Mouse (Mus musculus): ENCODE data around the gene Pdgfc. TPM values are rescaled to one million over a fixed set of nuclear protein-coding genes. Genes with fewer than 3 reads are reported as not detected.

The Pdgfc gene
- polyA plus RNA-seq, 1 experiment, result 7.3 TPM

DNA sequence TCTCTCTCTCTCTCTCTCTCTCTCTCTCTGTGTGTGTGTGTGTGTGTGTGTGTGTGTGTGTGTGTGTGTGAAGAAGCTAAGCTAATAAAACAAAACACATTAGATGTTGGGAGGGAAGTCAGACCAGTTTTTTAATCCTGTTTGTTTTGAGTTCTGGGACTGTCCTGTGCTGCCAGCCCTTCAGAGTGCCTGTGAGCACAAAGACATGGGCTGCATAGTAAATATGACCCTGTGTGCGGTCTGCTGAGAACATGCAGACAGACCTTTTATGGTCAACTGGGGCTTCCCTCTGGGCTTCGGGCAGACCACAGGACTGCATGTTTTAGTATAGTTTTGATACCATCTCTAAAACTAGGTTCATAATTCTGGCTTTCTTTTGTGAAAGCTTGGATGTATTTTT, 32.3 kb downstream of the Pdgfc start:
- H3K27me3 ChIP-seq (replicated peaks; ENCODE audit: control insufficient read depth, insufficient read depth, low read length), result no peaks in the 10 kb centered on the region
- H3K36me3 ChIP-seq (ENCODE audit: control insufficient read depth, insufficient read depth, low read length), result no peaks in the 10 kb centered on the region
- no peak overlapping the region for H3K4me3 ChIP-seq (ENCODE audit: insufficient read depth, low read depth, low read length)
- peaks cover 3% of the 10 kb centered on the region; the same call in 1 of the 2 replicates for H3K4me1 ChIP-seq (ENCODE audit: control insufficient read depth, insufficient read depth, low read length)
- TF ChIP-seq POLR2A (IDR thresholded peaks at IDR 0.05; ENCODE audit: low read depth, low read length) (no peak), CTCF (conservative IDR thresholded peaks at IDR 0.05; ENCODE audit: insufficient read depth, insufficient read length, low read depth, low read length) (no peak)
- no peak for DNase-seq
- WGBS, result 56% methylated on average over 2 of the region's 2 CpGs
- H3K27ac ChIP-seq (ENCODE audit: insufficient read depth, low read depth, low read length), result no peak overlapping the region

DNA sequence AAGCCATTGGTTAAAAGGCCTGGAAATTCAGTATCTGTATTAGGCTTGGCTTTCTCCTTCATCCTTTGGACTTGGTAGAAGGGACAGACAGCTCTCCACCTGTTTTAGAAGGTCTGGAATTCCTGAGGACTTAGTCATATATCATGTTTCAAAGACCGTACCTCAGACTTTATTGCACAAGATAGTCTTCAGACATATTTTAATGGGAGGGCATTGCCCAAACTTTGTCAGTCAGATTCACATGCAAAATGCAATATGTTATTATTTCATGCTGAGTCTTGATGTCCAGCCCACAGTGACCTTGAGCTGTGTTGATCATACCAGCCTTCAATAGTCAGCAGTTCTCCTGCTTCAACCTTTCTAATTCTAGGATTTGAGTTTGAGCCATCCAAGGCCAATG, 64.9 kb downstream of the Pdgfc start:
- H3K36me3 ChIP-seq (ENCODE audit: control insufficient read depth, insufficient read depth, low read length), result no peaks in the 10 kb centered on the region; the same call in 1 of the 2 replicates
- peak; percentile 13 for DNase-seq
- no peaks in the 10 kb centered on the region for H3K27me3 ChIP-seq (replicated peaks; ENCODE audit: control insufficient read depth, insufficient read depth, low read length)
- H3K4me1 ChIP-seq (ENCODE audit: control insufficient read depth, insufficient read depth, low read length), result peaks cover 21% of the 10 kb centered on the region
- no peak overlapping the region for H3K4me3 ChIP-seq (ENCODE audit: insufficient read depth, low read depth, low read length)
- peak overlapping the region; percentile 99 for H3K27ac ChIP-seq (ENCODE audit: insufficient read depth, low read depth, low read length)
- TF ChIP-seq CTCF (conservative IDR thresholded peaks at IDR 0.05; ENCODE audit: insufficient read depth, insufficient read length, low read depth, low read length) (no peak), POLR2A (IDR thresholded peaks at IDR 0.05; ENCODE audit: low read depth, low read length) (no peak)
- WGBS, result 67% methylated on average over 1 of the region's 1 CpGs

DNA sequence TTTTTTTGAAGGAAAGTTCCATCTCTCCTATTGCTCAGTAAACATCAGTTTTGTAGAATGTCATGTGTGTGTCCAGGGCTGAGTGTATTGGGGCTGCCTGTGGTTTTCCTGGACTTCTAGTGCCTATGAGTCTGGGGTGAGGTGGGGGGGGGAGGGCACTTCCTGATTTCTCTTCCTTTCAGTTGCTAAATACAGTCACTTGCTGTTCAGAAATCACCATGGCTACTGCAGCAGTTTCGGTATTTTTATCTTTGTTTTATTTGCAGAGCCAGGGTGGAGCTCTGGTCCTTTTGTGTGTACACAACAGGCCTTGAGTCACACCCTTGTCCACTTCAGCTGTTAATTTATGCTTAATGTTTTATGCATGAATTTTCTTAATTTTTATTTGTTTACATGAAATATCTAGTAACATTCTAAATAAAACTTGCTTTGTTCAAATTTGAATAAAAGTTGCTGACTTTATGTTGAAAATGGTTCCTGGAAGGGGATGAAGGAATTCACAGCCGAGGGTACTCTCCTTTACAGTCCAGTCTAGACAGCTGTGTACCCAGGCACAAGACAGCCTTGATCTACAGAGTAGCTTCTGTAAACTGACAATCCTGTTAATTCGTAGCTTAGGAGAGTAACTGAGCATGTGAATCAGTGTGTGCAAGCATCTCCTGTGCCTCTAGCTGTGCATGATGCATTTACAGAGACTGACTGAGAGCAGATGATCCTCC, 66.1 kb downstream of the Pdgfc start:
- DNase-seq, result peak; percentile 30
- no peak for TF ChIP-seq POLR2A (IDR thresholded peaks at IDR 0.05; ENCODE audit: low read depth, low read length)
- TF ChIP-seq CTCF (conservative IDR thresholded peaks at IDR 0.05; ENCODE audit: insufficient read depth, insufficient read length, low read depth, low read length), result no peak
- Histone ChIP-seq H3K27ac (ENCODE audit: insufficient read depth, low read depth, low read length) (peak overlapping the region; percentile 99), H3K36me3 (ENCODE audit: control insufficient read depth, insufficient read depth, low read length) (no peaks in the 10 kb centered on the region; the same call in 1 of the 2 replicates), H3K27me3 (replicated peaks; ENCODE audit: control insufficient read depth, insufficient read depth, low read length) (no peaks in the 10 kb centered on the region), H3K4me1 (ENCODE audit: control insufficient read depth, insufficient read depth, low read length) (peaks cover 26% of the 10 kb centered on the region), H3K4me3 (ENCODE audit: insufficient read depth, low read depth, low read length) (no peak overlapping the region)
- WGBS, result 14% methylated on average over 3 of the region's 3 CpGs

GRCm38 (mm10) chr3:81102877-81103420, 66.7 kb downstream of the Pdgfc start:
- Histone ChIP-seq H3K36me3 (ENCODE audit: control insufficient read depth, insufficient read depth, low read length) (no peaks in the 10 kb centered on the region; the same call in 1 of the 2 replicates), H3K4me3 (ENCODE audit: insufficient read depth, low read depth, low read length) (no peak overlapping the region), H3K4me1 (ENCODE audit: control insufficient read depth, insufficient read depth, low read length) (peaks cover 26% of the 10 kb centered on the region), H3K27me3 (replicated peaks; ENCODE audit: control insufficient read depth, insufficient read depth, low read length) (no peaks in the 10 kb centered on the region), H3K27ac (ENCODE audit: insufficient read depth, low read depth, low read length) (peak overlapping the region; percentile 99)
- 35% methylated on average over 5 of the region's 5 CpGs for WGBS
- DNase-seq, result peak; percentile 88
- TF ChIP-seq CTCF (conservative IDR thresholded peaks at IDR 0.05; ENCODE audit: insufficient read depth, insufficient read length, low read depth, low read length), result no peak
- TF ChIP-seq POLR2A (IDR thresholded peaks at IDR 0.05; ENCODE audit: low read depth, low read length), result no peak

GRCm38 (mm10) chr3:81107515-81107914, 71.3 kb downstream of the Pdgfc start:
- H3K27ac ChIP-seq (ENCODE audit: insufficient read depth, low read depth, low read length), result no peak overlapping the region
- DNase-seq, result no peak
- H3K36me3 ChIP-seq (ENCODE audit: control insufficient read depth, insufficient read depth, low read length), result no peaks in the 10 kb centered on the region
- no peaks in the 10 kb centered on the region for H3K27me3 ChIP-seq (replicated peaks; ENCODE audit: control insufficient read depth, insufficient read depth, low read length)
- TF ChIP-seq CTCF (conservative IDR thresholded peaks at IDR 0.05; ENCODE audit: insufficient read depth, insufficient read length, low read depth, low read length) (no peak), POLR2A (IDR thresholded peaks at IDR 0.05; ENCODE audit: low read depth, low read length) (no peak)
- 73% methylated on average over 1 of the region's 1 CpGs for WGBS
- H3K4me3 ChIP-seq (ENCODE audit: insufficient read depth, low read depth, low read length), result no peak overlapping the region
- peaks cover 11% of the 10 kb centered on the region for H3K4me1 ChIP-seq (ENCODE audit: control insufficient read depth, insufficient read depth, low read length)

DNA sequence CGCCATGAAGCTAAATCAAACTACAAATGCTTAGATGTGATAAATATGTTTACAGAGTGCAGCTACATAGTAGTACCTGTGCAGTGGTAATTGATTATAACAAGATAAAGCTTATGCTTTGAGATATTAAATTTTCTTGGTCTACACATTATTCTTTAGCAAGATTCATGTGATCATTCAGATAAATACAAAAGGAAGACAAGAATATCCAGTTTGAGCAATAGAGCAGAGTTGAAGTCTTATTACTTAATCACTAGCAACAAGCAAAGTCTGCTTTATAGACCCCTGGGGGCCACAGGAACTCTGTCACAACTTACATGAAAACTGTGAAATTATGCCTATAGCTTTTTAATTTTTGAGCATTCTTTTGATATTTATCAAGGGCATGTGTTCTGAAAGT, 74.8 kb downstream of the Pdgfc start:
- H3K36me3 ChIP-seq (ENCODE audit: control insufficient read depth, insufficient read depth, low read length), result no peaks in the 10 kb centered on the region
- H3K27me3 ChIP-seq (replicated peaks; ENCODE audit: control insufficient read depth, insufficient read depth, low read length), result no peaks in the 10 kb centered on the region
- H3K4me1 ChIP-seq (ENCODE audit: control insufficient read depth, insufficient read depth, low read length), result 0 out of 2 replicates have a peak, but pooled peaks cover 5% of the 10 kb centered on the region
- no peak for DNase-seq
- whole genome bisulfite sequencing, result 55% methylated on average over 1 of the region's 1 CpGs
- H3K4me3 ChIP-seq (ENCODE audit: insufficient read depth, low read depth, low read length), result no peak overlapping the region
- H3K27ac ChIP-seq (ENCODE audit: insufficient read depth, low read depth, low read length), result no peak overlapping the region
- no peak for TF ChIP-seq CTCF (conservative IDR thresholded peaks at IDR 0.05; ENCODE audit: insufficient read depth, insufficient read length, low read depth, low read length)

- no peak overlapping the region for H3K27ac ChIP-seq (ENCODE audit: insufficient read depth, low read depth, low read length)
- H3K36me3 ChIP-seq (ENCODE audit: control insufficient read depth, insufficient read depth, low read length), result no peaks in the 10 kb centered on the region
- no peak for TF ChIP-seq CTCF (conservative IDR thresholded peaks at IDR 0.05; ENCODE audit: insufficient read depth, insufficient read length, low read depth, low read length)
- TF ChIP-seq POLR2A (IDR thresholded peaks at IDR 0.05; ENCODE audit: low read depth, low read length), result no peak
- H3K27me3 ChIP-seq (replicated peaks; ENCODE audit: control insufficient read depth, insufficient read depth, low read length), result no peaks in the 10 kb centered on the region
- no peak overlapping the region for H3K4me3 ChIP-seq (ENCODE audit: insufficient read depth, low read depth, low read length)
- 95% methylated on average over 3 of the region's 3 CpGs for WGBS
- no peaks in the 10 kb centered on the region for H3K4me1 ChIP-seq (ENCODE audit: control insufficient read depth, insufficient read depth, low read length)
- no peak for DNase-seq
These were observed 76.7 kb downstream of the Pdgfc start for GRCm38 (mm10) chr3:81112892-81113291.
